Comparison of ENCODE assay signal across 10 mouse cellular contexts in the genomic region with DNA sequence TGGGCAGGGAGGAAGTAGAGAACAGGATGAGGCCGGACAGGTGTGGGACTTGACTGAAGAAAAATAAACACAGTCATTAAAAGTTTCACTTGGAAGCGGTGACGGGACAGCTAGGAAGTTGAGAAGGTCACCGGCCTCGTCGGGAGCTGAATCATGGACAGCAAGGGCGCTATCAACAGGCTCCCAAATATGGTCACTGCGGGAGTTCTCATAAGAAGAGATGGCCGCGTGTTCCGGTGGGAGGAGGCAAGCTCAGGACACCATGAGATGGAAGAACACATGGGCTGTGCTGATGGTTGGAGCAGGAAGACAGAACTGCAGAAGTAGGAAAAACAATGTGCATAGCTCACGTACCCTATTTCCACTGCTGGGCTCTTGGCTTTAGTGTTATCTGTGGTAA.
DNase-seq lines count a peak whose midpoint lies in the region; ATAC-seq and TF ChIP-seq lines count a peak whose summit lies in the region.
"Had no signal": no experiment of that assay in that cellular context is flagged by ENCODE, and none has a peak within 500 bp of the region (broad histone marks: within the 10 kb centered on the region; RNA-seq: fewer than 3 reads in every experiment).

No protein-coding gene starts in this region.

- peak overlapping the region; percentile 0 for H3K4me3 ChIP-seq in megakaryocyte, embryonic 14.5 days (replicated peaks)
- H3K4me3 ChIP-seq in kidney, adult 2 months (ENCODE audit: insufficient read depth, low read depth, low read length): no peak overlapping the region
- H3K4me3 ChIP-seq: stomach, embryonic 15.5 days had no signal

- H3K27me3 ChIP-seq in megakaryocyte, embryonic 14.5 days (replicated peaks): no peaks in the 10 kb centered on the region
- no peaks in the 10 kb centered on the region; the same call in 1 of the 2 replicates for H3K27me3 ChIP-seq in kidney, adult 2 months (replicated peaks; ENCODE audit: control insufficient read depth, insufficient read depth, low read length)
- H3K27me3 ChIP-seq: stomach, embryonic 15.5 days had no signal

- no peak for TF ChIP-seq CTCF in kidney, adult 2 months (conservative IDR thresholded peaks at IDR 0.05; ENCODE audit: insufficient read depth, insufficient read length, low read depth, low read length)

- TF ChIP-seq POLR2A in kidney, adult 2 months (IDR thresholded peaks at IDR 0.05; ENCODE audit: low read depth, low read length): no peak

- H3K36me3 ChIP-seq in megakaryocyte, embryonic 14.5 days (replicated peaks; ENCODE audit: low read length): peaks cover 24% of the 10 kb centered on the region
- no peaks in the 10 kb centered on the region for H3K36me3 ChIP-seq in kidney, adult 2 months (ENCODE audit: control insufficient read depth, insufficient read depth, low read length)
- H3K36me3 ChIP-seq: stomach, embryonic 15.5 days had no signal

- H3K4me1 ChIP-seq in megakaryocyte, embryonic 14.5 days: peaks cover 92% of the 10 kb centered on the region
- H3K4me1 ChIP-seq in kidney, adult 2 months (ENCODE audit: control insufficient read depth, insufficient read depth, low read length): no peaks in the 10 kb centered on the region
- H3K4me1 ChIP-seq: stomach, embryonic 15.5 days had no signal

- ATAC-seq in megakaryocyte, adult 5-6 weeks (ENCODE audit: poor library complexity, severe bottlenecking): no peak
- ATAC-seq in activated CD4-positive, CD25-positive, alpha-beta regulatory T cell, adult 4 months: no peak
- ATAC-seq: intestine, postnatal 0 days had no signal

- WGBS in kidney, adult 2 months: 55% methylated on average over 12 of the region's 12 CpGs

- peaks cover 1% of the 10 kb centered on the region; the same call in 1 of the 2 replicates for H3K9me3 ChIP-seq in megakaryocyte, embryonic 14.5 days
- H3K9me3 ChIP-seq: stomach, embryonic 15.5 days had no signal

- no peak overlapping the region for H3K27ac ChIP-seq in kidney, adult 2 months (ENCODE audit: insufficient read depth, low read depth, low read length)
- H3K27ac ChIP-seq: stomach, embryonic 15.5 days had no signal

- peak; percentile 5 for DNase-seq in gastrocnemius, postnatal 10 days
- peak; percentile 19 for DNase-seq in kidney, adult 2 months
- DNase-seq in mesoderm, embryonic 11.5 days (ENCODE audit: low read depth, low spot score): peak; percentile 10
- no peak for DNase-seq in spleen, postnatal 14 days (ENCODE audit: low spot score in 2 of 2)
- no peak for DNase-seq in cerebellum, adult 9-10 months

Comparison
In these comparisons a context has a peak if more than half of its experiments do, and no peak if none do; other contexts are left out.
1. DNase-seq: peak in gastrocnemius, postnatal 10 days (single experiment), kidney, adult 2 months (single experiment) and mesoderm, embryonic 11.5 days (single experiment); none in spleen, postnatal 14 days (0 of 2) and cerebellum, adult 9-10 months (single experiment).